Mouse (Mus musculus) ES-Bruce4 (cell line): ENCODE data around the gene Hdac9.

Experiments
- CTCF ChIP-seq: IDR thresholded peaks from one replicate; pipeline ENCODE4 v1.8.1; 2011; ENCODE audit warnings: low read depth, low read length
- EP300 ChIP-seq: IDR thresholded peaks from 2 replicates; pipeline ENCODE4 v1.6.1; 2011; ENCODE audit warnings: low read depth, low read length; ENCODE audit not compliant: insufficient read depth

DNA sequence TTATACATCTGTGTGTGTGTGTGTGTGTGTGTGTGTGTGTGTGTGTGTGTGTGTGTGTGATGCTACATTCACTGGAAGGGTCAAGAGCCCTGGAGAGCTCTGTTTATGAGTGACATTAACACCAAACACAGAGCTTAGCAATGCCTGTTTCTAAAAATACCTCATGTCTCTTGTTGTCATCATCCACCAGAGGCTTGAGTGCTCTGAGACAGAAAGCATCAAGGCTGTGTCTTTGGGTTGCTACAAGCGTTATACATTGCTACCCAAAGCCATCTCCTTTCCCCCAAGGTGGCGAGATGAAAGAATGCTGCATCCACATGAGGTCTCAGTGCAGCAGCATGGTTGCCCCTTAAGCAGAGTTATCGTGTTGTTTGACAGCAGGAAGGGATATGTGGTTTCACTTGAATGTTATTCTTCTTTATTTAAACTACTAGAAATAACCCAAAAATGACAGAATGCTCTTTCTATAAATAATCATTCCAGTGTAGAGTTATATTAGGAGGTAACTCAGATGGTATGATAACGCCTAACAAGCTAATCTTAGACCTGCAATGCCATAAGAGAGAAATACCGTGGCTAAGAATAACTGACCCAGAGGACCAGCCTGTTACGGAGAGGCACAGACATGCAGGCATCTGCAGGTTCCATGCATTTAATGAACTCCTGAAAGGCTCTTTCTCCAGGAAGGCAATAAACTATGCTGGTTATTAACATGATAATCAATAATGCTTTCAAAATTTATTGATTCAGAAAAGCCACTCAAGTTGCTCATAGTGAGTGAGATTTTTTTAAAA lies 399.9 kb downstream of the Hdac9 start:
- TF ChIP-seq EP300 = no peak
- no peak for TF ChIP-seq CTCF
